Mouse (Mus musculus) small intestine, adult 2 months (tissue): ENCODE results near the gene Shroom3. TPM values are rescaled to one million over a fixed set of nuclear protein-coding genes. Genes with fewer than 3 reads are reported as not detected.

Source experiments
- H3K27ac ChIP-seq: fragments of 200-500 bp; 2 replicates; pipeline ENCODE4 v1.5.1; 2012; ENCODE audit warnings: low read depth, low read length, control low read depth, inconsistent platforms; ENCODE audit not compliant: insufficient read depth
- H3K27me3 ChIP-seq: fragments of 200-500 bp; 2 replicates; pipeline ENCODE4 v1.6.1; 2012; ENCODE audit warnings: mild to moderate bottlenecking, moderate library complexity, low read length, inconsistent platforms; ENCODE audit not compliant: control insufficient read depth, insufficient read depth
- H3K36me3 ChIP-seq: fragments of 200-500 bp; 2 replicates; pipeline ENCODE4 v1.6.1; 2012; ENCODE audit warnings: mild to moderate bottlenecking, low read length, control low read depth, inconsistent platforms; ENCODE audit not compliant: control insufficient read depth, insufficient read depth
- H3K4me1 ChIP-seq: fragments of 200-500 bp; 2 replicates; pipeline ENCODE4 v1.6.1; 2012; ENCODE audit warnings: low read length, inconsistent platforms, mixed read lengths; ENCODE audit not compliant: control insufficient read depth, insufficient read depth, insufficient read length
- H3K4me3 ChIP-seq: fragments of 200-500 bp; 2 replicates; pipeline ENCODE4 v1.5.1; 2012; ENCODE audit warnings: low read depth, mild to moderate bottlenecking, control low read depth, inconsistent platforms, low read length, moderate library complexity
- CTCF ChIP-seq: fragments of 200-500 bp; IDR thresholded peaks from 2 replicates; pipeline ENCODE4 v1.5.1; 2012; ENCODE audit warnings: low read depth, mild to moderate bottlenecking, control low read depth, inconsistent platforms, low read length, moderate library complexity, mixed read lengths; ENCODE audit not compliant: insufficient replicate concordance, insufficient read length; ENCODE audit errors: extremely low read depth
- POLR2A ChIP-seq: fragments of 200-500 bp; IDR thresholded peaks from 2 replicates; pipeline ENCODE4 v1.6.1; 2012; ENCODE audit warnings: low read depth, mild to moderate bottlenecking, control low read depth, inconsistent platforms, low read length, moderate library complexity
- WGBS: fragments of 180-500 bp; shearing (Covaris S2); methylation state at CpG from one replicate; pipeline ENCODE4 v1.1.7; 2018; 5-methylcytosine and 5-hydroxymethylcytosine counted together
- polyA plus RNA-seq: library from polyadenylated mRNA; depleted of rRNA; stranded (reverse); fragments of >200 nt; gene quantifications from 2 replicates; pipeline ENCODE4 v1.2.3, GENCODE M21; 2012

The Shroom3 gene
- polyA plus RNA-seq, 1 experiment: 111 TPM

DNA sequence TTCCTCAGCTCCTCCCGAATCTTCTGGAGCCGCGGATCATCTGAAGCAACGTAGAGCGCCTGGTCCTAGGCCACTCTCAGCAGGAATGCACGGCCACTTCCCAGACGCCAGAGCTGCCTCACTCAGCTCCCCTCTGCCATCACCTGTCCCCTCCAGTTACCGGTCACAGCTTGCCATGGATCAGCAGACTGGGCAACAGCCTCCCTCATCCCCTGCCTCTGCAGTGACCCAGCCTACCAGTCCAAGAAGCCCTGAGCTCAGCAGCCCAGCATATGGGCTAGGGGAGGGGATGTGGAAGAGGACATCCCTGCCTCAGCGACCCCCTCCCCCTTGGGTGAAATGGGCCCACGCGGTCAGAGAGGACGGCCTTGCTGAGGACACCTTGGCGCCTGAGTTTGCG is 267.3 kb downstream of the Shroom3 start:
- Histone ChIP-seq H3K4me3 (no peak overlapping the region), H3K4me1 (0 out of 2 replicates have a peak, but pooled peaks cover 1% of the 10 kb centered on the region), H3K27me3 (no peaks in the 10 kb centered on the region), H3K36me3 (peaks cover 79% of the 10 kb centered on the region), H3K27ac (no peak overlapping the region)
- WGBS: 91% methylated on average over 14 of the region's 14 CpGs
- TF ChIP-seq CTCF: no peak
- TF ChIP-seq POLR2A: no peak

DNA sequence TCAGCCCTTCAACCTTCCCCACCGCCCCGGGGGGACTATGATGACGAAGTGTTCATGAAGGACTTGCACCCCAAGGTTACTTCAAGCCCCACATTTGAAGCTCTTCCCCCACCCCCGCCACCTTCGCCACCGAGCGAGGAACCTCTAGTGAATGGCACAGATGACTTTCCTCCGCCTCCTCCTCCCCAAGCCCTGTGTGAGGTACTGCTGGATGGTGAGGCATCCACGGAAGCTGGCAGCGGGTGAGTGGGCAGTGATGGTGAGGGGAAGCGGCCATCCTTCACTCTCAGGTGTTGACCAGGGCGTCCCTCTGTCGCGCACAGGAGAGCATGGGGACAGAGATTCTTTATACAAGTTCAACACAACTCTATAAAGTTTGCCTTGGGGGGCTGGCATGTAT is 267.8 kb downstream of the Shroom3 start:
- 93% methylated on average over 14 of the region's 14 CpGs for WGBS
- Histone ChIP-seq H3K36me3 (peaks cover 81% of the 10 kb centered on the region), H3K4me3 (no peak overlapping the region), H3K4me1 (0 out of 2 replicates have a peak, but pooled peaks cover 1% of the 10 kb centered on the region), H3K27ac (no peak overlapping the region), H3K27me3 (no peaks in the 10 kb centered on the region)
- no peak for TF ChIP-seq CTCF
- no peak for TF ChIP-seq POLR2A

DNA sequence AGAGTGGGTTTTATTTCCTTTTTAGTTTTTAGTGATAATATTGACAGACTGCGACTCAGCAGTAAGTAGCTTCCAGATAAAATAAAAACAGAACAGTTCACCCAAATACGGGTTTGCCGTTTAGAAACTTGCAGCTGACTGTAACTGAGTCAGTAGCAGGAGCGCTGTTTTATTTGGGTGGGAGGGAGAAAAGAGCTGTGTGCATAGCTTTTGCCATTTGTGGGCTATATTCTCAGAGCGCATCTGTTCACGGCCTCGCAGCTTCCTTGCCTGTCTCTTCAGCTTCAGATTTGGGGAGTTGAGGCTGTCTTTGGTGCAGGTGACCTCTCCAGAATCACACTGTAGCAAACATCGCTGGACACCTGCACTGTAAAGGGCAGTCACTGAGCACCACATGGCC is 270.6 kb downstream of the Shroom3 start:
- Histone ChIP-seq H3K4me3 (no peak overlapping the region), H3K4me1 (0 out of 2 replicates have a peak, but pooled peaks cover 1% of the 10 kb centered on the region), H3K27me3 (no peaks in the 10 kb centered on the region), H3K36me3 (peaks cover 93% of the 10 kb centered on the region), H3K27ac (no peak overlapping the region)
- TF ChIP-seq POLR2A (no peak), CTCF (no peak)
- 85% methylated on average over 8 of the region's 8 CpGs for WGBS

DNA sequence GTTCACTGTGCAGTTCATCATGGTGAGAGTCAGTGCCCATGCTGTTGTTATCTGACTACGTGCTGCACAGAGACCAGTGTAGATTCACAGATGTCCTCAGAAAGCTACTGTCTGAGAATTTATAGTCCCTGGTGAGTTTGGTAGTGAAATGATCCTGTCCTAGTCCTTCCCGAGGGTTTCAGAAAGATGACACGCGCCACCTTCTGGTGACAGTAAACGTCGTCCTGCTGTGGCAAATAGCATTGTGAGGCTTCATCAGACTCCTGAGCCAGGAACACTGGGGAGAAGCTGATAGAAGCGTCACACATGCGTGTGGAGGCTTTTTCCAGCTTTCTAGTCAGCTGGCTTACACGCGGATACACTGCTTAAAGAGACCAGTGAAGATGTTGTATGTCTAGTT is 271.1 kb downstream of the Shroom3 start:
- peak; percentile 47; the same call in 1 of the 2 replicates for TF ChIP-seq CTCF
- no peak for TF ChIP-seq POLR2A
- Histone ChIP-seq H3K4me3 (no peak overlapping the region), H3K27me3 (no peaks in the 10 kb centered on the region), H3K4me1 (0 out of 2 replicates have a peak, but pooled peaks cover 1% of the 10 kb centered on the region), H3K36me3 (peaks cover 91% of the 10 kb centered on the region), H3K27ac (no peak overlapping the region)
- 40% methylated on average over 10 of the region's 10 CpGs for WGBS

DNA sequence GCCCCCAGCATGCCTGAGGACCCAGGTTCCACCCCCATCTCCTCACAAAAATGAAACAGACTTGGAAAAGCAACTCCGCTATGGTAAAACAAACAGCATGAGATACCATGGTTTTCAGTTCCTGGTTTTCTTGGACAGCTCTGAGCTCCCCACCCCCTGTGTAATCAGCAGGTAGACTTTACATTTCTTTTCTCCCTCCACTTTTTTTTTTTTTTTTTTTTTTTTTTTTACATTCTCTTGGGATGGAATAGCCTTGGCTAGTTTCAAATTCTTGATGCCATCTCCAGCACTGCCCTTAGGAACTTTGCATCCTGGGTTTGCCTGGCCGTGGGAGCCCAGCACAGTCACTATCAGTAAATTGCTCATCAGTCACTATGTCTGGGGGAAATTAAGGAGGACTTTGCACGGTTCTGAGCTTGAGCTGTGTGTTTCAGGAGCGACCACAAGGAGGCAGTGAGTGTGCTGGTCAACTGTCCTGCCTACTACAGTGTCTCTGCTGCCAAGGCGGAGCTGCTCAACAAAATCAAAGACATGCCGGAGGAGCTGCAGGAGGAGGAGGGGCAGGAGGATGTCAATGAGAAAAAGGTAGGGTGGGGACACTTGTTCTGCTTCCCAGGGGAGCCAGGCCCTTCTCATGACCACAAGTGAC is 271.7 kb downstream of the Shroom3 start:
- no peak overlapping the region for H3K4me3 ChIP-seq
- H3K27me3 ChIP-seq: no peaks in the 10 kb centered on the region
- H3K4me1 ChIP-seq: peaks cover 4% of the 10 kb centered on the region; the same call in 1 of the 2 replicates
- H3K36me3 ChIP-seq: peaks cover 92% of the 10 kb centered on the region
- H3K27ac ChIP-seq: no peak overlapping the region
- TF ChIP-seq POLR2A (no peak), CTCF (peak; percentile 59; the same call in 1 of the 2 replicates)
- WGBS: 54% methylated on average over 6 of the region's 6 CpGs

DNA sequence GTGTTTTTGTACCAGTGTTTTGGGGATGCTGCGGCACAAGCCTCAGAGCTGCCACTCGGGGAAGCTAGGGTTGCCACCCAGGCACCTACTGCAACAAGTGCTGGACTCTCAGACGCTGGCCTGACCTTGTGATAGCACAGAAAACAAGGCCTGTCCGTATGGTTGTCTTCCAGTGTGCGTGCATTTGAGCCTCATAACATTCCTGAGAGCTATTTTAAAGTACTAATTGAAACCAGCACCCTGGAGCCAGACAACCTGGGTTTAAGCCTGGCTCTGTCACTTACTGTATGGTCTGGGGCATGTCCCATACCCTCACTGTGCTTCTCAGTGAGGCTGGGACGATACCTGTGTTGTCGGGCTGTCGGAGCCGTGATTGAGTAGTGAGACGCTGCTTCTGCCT is 276.1 kb downstream of the Shroom3 start:
- H3K4me1 ChIP-seq: peaks cover 7% of the 10 kb centered on the region; the same call in 1 of the 2 replicates
- TF ChIP-seq POLR2A (no peak), CTCF (no peak)
- 81% methylated on average over 10 of the region's 10 CpGs for WGBS
- no peaks in the 10 kb centered on the region for H3K27me3 ChIP-seq
- no peak overlapping the region for H3K4me3 ChIP-seq
- H3K36me3 ChIP-seq: peaks cover 83% of the 10 kb centered on the region
- H3K27ac ChIP-seq: no peak overlapping the region

DNA sequence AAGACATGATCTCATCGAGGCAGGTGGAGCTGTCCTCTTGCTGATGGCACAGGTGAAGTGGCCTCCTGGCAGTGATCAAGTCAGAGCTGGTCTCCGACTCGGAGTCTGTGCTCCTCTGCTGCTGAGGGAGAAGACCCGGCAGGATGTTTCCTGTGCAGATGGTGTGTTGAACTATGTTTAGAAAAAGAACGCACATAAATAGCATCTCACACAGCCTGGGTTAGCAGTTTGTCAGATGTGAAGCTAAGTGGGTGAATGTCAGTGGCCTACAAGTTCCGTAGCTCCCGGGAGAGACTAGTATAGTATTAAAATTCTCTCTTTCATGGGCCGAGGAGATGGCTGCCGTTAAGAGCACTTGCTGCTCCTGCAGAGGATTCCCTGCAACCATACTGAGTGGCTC is 276.5 kb downstream of the Shroom3 start:
- WGBS: 61% methylated on average over 9 of the region's 9 CpGs
- Histone ChIP-seq H3K27ac (no peak overlapping the region), H3K27me3 (no peaks in the 10 kb centered on the region), H3K36me3 (peaks cover 84% of the 10 kb centered on the region), H3K4me1 (peaks cover 7% of the 10 kb centered on the region; the same call in 1 of the 2 replicates), H3K4me3 (no peak overlapping the region)
- TF ChIP-seq CTCF (no peak), POLR2A (no peak)

DNA sequence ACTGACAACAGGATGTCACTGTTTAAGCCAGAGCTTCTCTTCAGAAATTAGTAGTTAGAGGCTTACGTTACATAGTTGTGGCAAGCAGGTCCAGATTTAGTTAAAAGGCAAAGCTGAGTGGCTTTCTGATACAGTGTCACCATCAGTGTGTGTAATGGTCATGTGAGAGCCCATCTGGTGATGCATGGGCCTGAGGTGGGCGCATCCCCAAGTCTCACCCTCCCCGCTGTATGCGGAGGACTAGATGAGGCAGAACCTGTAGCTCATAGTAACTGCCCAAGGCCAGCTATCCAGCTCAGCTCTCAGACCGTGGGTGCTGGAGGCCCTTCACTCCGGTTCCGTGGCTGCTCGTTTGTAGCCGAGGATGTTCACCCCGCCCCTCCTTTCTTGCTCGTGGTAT is 278.1 kb downstream of the Shroom3 start:
- Histone ChIP-seq H3K4me3 (no peak overlapping the region), H3K27ac (peak overlapping the region; percentile 17; the same call in 1 of the 2 replicates), H3K27me3 (no peaks in the 10 kb centered on the region), H3K36me3 (peaks cover 84% of the 10 kb centered on the region), H3K4me1 (peaks cover 7% of the 10 kb centered on the region; the same call in 1 of the 2 replicates)
- 64% methylated on average over 11 of the region's 11 CpGs for WGBS
- TF ChIP-seq POLR2A: no peak
- TF ChIP-seq CTCF: no peak
